Mouse (Mus musculus) spleen, adult 2 months (tissue): Measurements from ENCODE around the gene Scn5a.

Source experiments
- CTCF ChIP-seq: fragments of 200-500 bp; IDR thresholded peaks from 2 replicates; pipeline ENCODE4 v1.5.1; 2011; ENCODE audit warnings: mild to moderate bottlenecking, inconsistent platforms; ENCODE audit not compliant: insufficient read depth, insufficient read length, insufficient replicate concordance; ENCODE audit errors: extremely low read depth
- POLR2A ChIP-seq: fragments of 200-500 bp; IDR thresholded peaks from 2 replicates; pipeline ENCODE4 v1.6.1; 2011; ENCODE audit warnings: low read depth, low read length, inconsistent platforms

DNA sequence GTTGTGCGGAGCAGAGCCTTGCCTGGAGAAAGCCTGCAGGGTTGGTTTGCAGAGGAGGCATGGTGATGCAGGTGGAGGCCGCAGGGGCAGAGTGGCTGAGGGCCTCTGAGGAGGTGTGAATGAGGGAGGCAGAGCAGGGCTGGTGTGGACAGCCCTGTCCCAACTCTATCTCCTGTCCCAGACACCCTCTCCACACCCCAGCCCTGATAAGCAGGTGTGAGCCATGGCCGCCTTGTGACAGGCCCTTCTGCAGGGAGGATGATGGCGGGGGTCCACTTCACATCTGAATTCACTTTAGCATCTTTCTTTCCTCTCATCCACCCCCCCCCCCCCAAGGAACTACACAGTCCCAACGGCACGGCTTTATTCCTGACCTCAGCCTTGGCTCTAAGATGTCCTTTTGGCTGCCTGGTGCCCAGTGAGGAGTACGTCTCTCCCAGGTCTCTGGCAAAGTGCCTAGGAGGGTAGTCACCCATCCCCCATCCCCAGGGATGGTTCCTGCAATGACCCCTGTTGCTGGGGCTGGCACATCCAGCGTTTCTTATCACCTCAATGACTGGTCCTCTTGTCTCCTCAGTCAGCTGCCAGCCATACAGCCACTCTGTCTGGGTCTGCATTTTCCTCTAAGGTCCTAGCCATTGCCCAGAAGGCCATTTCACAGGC, 109.0 kb downstream of the Scn5a start:
- no peak for TF ChIP-seq CTCF
- no peak for TF ChIP-seq POLR2A
